Mouse (Mus musculus) lung, embryonic 16.5 days (tissue): ENCODE results near the gene Mtmr11. TPM values are rescaled to one million over a fixed set of nuclear protein-coding genes. Genes with fewer than 3 reads are reported as not detected.
A peak's percentile ranks its signal among the peaks of the same experiment; 100 is the strongest.
"Not testable (repeated sequence)": the region's sequence is repeated elsewhere in the genome, so short reads cannot be mapped to it uniquely, and the experiment has no call there.

Experiments used
- ATAC-seq: fragments of 200-750 bp; cut with Nextera tagmentation; 2 replicates; pipeline ENCODE4 v1.8.0; 2017; ENCODE audit warnings: low read depth, mild to moderate bottlenecking, moderate library complexity
- H3K27ac ChIP-seq: fragments of 300-500 bp; sonication (generic); 2 replicates; pipeline ENCODE4 v1.5.1; 2014; ENCODE audit warnings: mild to moderate bottlenecking, control low read depth, low read length
- H3K27me3 ChIP-seq: fragments of 300-500 bp; sonication (generic); 2 replicates; pipeline ENCODE4 v1.6.1; 2014; ENCODE audit warnings: low read depth, low read length, mixed read lengths; ENCODE audit not compliant: control insufficient read depth, insufficient read depth
- H3K36me3 ChIP-seq: fragments of 300-500 bp; sonication (generic); 2 replicates; pipeline ENCODE4 v1.6.1; 2014; ENCODE audit warnings: low read length; ENCODE audit not compliant: control insufficient read depth, insufficient read depth
- H3K4me1 ChIP-seq: fragments of 300-500 bp; sonication (generic); replicated peaks from 2 replicates; pipeline ENCODE4 v1.6.1; 2014; ENCODE audit warnings: low read length, mixed read lengths; ENCODE audit not compliant: control insufficient read depth, insufficient read depth
- H3K4me2 ChIP-seq: fragments of 300-500 bp; sonication (generic); 2 replicates; pipeline ENCODE4 v1.6.1; 2014; ENCODE audit warnings: low read depth, low read length, control low read depth
- H3K4me3 ChIP-seq: fragments of 300-500 bp; sonication (generic); 2 replicates; pipeline ENCODE4 v1.5.1; 2014; ENCODE audit warnings: mild to moderate bottlenecking, low read length, control low read depth
- H3K9ac ChIP-seq: fragments of 300-500 bp; sonication (generic); 2 replicates; pipeline ENCODE4 v1.6.1; 2014; ENCODE audit warnings: low read length, control low read depth
- H3K9me3 ChIP-seq: fragments of 300-500 bp; sonication (generic); 2 replicates; pipeline ENCODE4 v1.6.1; 2016; ENCODE audit warnings: low read length; ENCODE audit not compliant: control insufficient read depth
- WGBS: fragments of 180-500 bp; shearing (Covaris S2); extraction: QIAGEN DNeasy Blood & Tissue Kit; methylation state at CpG from one replicate; pipeline ENCODE4 v1.1.7; 2014; 5-methylcytosine and 5-hydroxymethylcytosine counted together
- polyA plus RNA-seq: library from polyadenylated mRNA; unstranded; fragments of >200 nt; fragmentation: Nextera tagmentation; extraction: Ambion mirVana; gene quantifications from 2 replicates; pipeline ENCODE4 v1.2.1, GENCODE M21; 2015

Gene Mtmr11
- polyA plus RNA-seq, 1 experiment from 2014 or later: 14.0 TPM

GRCm38 (mm10) chr3:96197129-96197749, 35.4 kb downstream of the Mtmr11 start:
- no peaks in the 10 kb centered on the region for H3K9me3 ChIP-seq
- under 1% methylated on average over 50 of the region's 50 CpGs for WGBS
- peak overlapping the region; percentile 86 for H3K4me3 ChIP-seq
- peak overlapping the region; percentile 96 for H3K27ac ChIP-seq
- no peaks in the 10 kb centered on the region for H3K36me3 ChIP-seq
- peak overlapping the region; percentile 91 for H3K9ac ChIP-seq
- H3K27me3 ChIP-seq: no peaks in the 10 kb centered on the region
- H3K4me1 ChIP-seq: peaks cover 13% of the 10 kb centered on the region; the same call in 1 of the 2 replicates
- ATAC-seq: peak; percentile 95
- peak overlapping the region; percentile 97 for H3K4me2 ChIP-seq

GRCm38 (mm10) chr3:96198181-96198580, 36.4 kb downstream of the Mtmr11 start:
- Histone ChIP-seq H3K4me1 (peaks cover 13% of the 10 kb centered on the region; the same call in 1 of the 2 replicates), H3K9ac (peak overlapping the region; percentile 60), H3K27me3 (no peaks in the 10 kb centered on the region), H3K4me2 (peak overlapping the region; percentile 97), H3K9me3 (no peaks in the 10 kb centered on the region), H3K36me3 (no peaks in the 10 kb centered on the region), H3K27ac (peak overlapping the region; percentile 50), H3K4me3 (peak overlapping the region; percentile 86)
- WGBS: 7% methylated on average over 6 of the region's 6 CpGs
- ATAC-seq: peak; percentile 27; the same call in 1 of the 2 replicates

GRCm38 (mm10) chr3:96198601-96199251, 36.9 kb downstream of the Mtmr11 start:
- not testable (repeated sequence) for H3K27me3 ChIP-seq, H3K27ac ChIP-seq, H3K9ac ChIP-seq, ATAC-seq, H3K36me3 ChIP-seq, H3K9me3 ChIP-seq, H3K4me3 ChIP-seq
- 23% methylated on average over 6 of the region's 8 CpGs for WGBS
- Histone ChIP-seq H3K4me2 (peak overlapping the region; percentile 97; the same call in 1 of the 2 replicates), H3K4me1 (peaks cover 13% of the 10 kb centered on the region; the same call in 1 of the 2 replicates)

- 30% methylated on average over 2 of the region's 2 CpGs for WGBS
- no peak overlapping the region for H3K4me3 ChIP-seq
- ATAC-seq: no peak
Observed at GRCm38 (mm10) chr3:96199731-96200130, 37.9 kb downstream of the Mtmr11 start.

GRCm38 (mm10) chr3:96207819-96208218, 46.0 kb downstream of the Mtmr11 start:
- no peaks in the 10 kb centered on the region for H3K9me3 ChIP-seq
- H3K4me3 ChIP-seq: no peak overlapping the region
- H3K9ac ChIP-seq: no peak overlapping the region
- H3K27me3 ChIP-seq: no peaks in the 10 kb centered on the region
- H3K36me3 ChIP-seq: no peaks in the 10 kb centered on the region
- WGBS: 73% methylated on average over 3 of the region's 3 CpGs
- no peak for ATAC-seq
- no peak overlapping the region for H3K4me2 ChIP-seq
- H3K27ac ChIP-seq: no peak overlapping the region
- H3K4me1 ChIP-seq: no peaks in the 10 kb centered on the region

More at GRCm38 (mm10) chr3:96199731-96200130, 37.9 kb downstream of the Mtmr11 start:
- H3K36me3 ChIP-seq: no peaks in the 10 kb centered on the region
- peaks cover 13% of the 10 kb centered on the region; the same call in 1 of the 2 replicates for H3K4me1 ChIP-seq
- H3K9me3 ChIP-seq: no peaks in the 10 kb centered on the region
- H3K9ac ChIP-seq: no peak overlapping the region
- no peaks in the 10 kb centered on the region for H3K27me3 ChIP-seq
- no peak overlapping the region for H3K4me2 ChIP-seq
- no peak overlapping the region for H3K27ac ChIP-seq

- no peak for ATAC-seq
- H3K4me1 ChIP-seq: no peaks in the 10 kb centered on the region
- no peak overlapping the region for H3K27ac ChIP-seq
- no peaks in the 10 kb centered on the region for H3K27me3 ChIP-seq
- WGBS: 20% methylated on average over 15 of the region's 15 CpGs
- no peak overlapping the region for H3K4me2 ChIP-seq
- H3K9ac ChIP-seq: no peak overlapping the region
- H3K36me3 ChIP-seq: no peaks in the 10 kb centered on the region
- H3K4me3 ChIP-seq: no peak overlapping the region
- no peaks in the 10 kb centered on the region for H3K9me3 ChIP-seq
Observed at GRCm38 (mm10) chr3:96209242-96209641, 47.4 kb downstream of the Mtmr11 start.

- H3K4me3 ChIP-seq: peak overlapping the region; percentile 74
- 0% methylated on average over 12 of the region's 12 CpGs for WGBS
- H3K27ac ChIP-seq: peak overlapping the region; percentile 99
- no peaks in the 10 kb centered on the region for H3K27me3 ChIP-seq
- H3K4me1 ChIP-seq: peaks cover 20% of the 10 kb centered on the region
- peak; percentile 21; the same call in 1 of the 2 replicates for ATAC-seq
- H3K36me3 ChIP-seq: no peaks in the 10 kb centered on the region
- H3K9me3 ChIP-seq: no peaks in the 10 kb centered on the region
- peak overlapping the region; percentile 62 for H3K9ac ChIP-seq
- peak overlapping the region; percentile 78 for H3K4me2 ChIP-seq
Observed at GRCm38 (mm10) chr3:96219191-96219641, 57.4 kb downstream of the Mtmr11 start.

GRCm38 (mm10) chr3:96219661-96220130, 57.9 kb downstream of the Mtmr11 start, which contains the start of the genes Bola1 and Hist2h2ab:
Gene Bola1, minus strand, starts transcription at chr3:96219709.
Gene Hist2h2ab, plus strand, starts transcription at chr3:96219865.
- Histone ChIP-seq H3K9ac (peak within 1 kb of the TSS; percentile 87), H3K36me3 (no peaks in the 10 kb centered on the region), H3K27me3 (no peaks in the 10 kb centered on the region), H3K4me1 (peaks cover 20% of the 10 kb centered on the region), H3K27ac (peak within 1 kb of the TSS; percentile 99), H3K4me3 (peak within 1 kb of the TSS; percentile 74), H3K9me3 (no peaks in the 10 kb centered on the region), H3K4me2 (peak within 1 kb of the TSS; percentile 78)
- ATAC-seq: peak; percentile 82
- WGBS: under 1% methylated on average over 37 of the region's 37 CpGs

GRCm38 (mm10) chr3:96220131-96220764, 58.4 kb downstream of the Mtmr11 start:
- H3K36me3 ChIP-seq, H3K9me3 ChIP-seq, H3K27me3 ChIP-seq: not testable (repeated sequence)
- Histone ChIP-seq H3K4me1 (peaks cover 20% of the 10 kb centered on the region), H3K4me2 (peak overlapping the region; percentile 78), H3K27ac (peak overlapping the region; percentile 99), H3K4me3 (peak overlapping the region; percentile 74), H3K9ac (peak overlapping the region; percentile 87)
- 0% methylated on average over 26 of the region's 47 CpGs for WGBS
- ATAC-seq: peak; percentile 7
